Mouse (Mus musculus): ENCODE data around the gene Ttc30a2.

- TF ChIP-seq CTCF (IDR thresholded peaks at IDR 0.05; ENCODE audit: low read depth, low read length) (no peak), POLR2A (IDR thresholded peaks at IDR 0.05; ENCODE audit: borderline replicate concordance, low read depth, low read length) (no peak)
Measured at GRCm38 (mm10) chr2:75959850-75960365, 18.1 kb downstream of the Ttc30a2 start.

Data from bone marrow macrophage, adult 2 months (primary cell).